Mouse (Mus musculus) cerebellum, adult 9-10 months (tissue): ENCODE measurements at regions not wholly inside any gene's neighbourhood (a gene's known extent, or its start where the extent isn't known, plus 50 kb on each side); places are given as distances from the start of the nearest gene placed in this dataset.

ENCODE experiments used
- DNase-seq: peaks from one replicate; pipeline ENCODE4 v3.0.0; 2022

DNA sequence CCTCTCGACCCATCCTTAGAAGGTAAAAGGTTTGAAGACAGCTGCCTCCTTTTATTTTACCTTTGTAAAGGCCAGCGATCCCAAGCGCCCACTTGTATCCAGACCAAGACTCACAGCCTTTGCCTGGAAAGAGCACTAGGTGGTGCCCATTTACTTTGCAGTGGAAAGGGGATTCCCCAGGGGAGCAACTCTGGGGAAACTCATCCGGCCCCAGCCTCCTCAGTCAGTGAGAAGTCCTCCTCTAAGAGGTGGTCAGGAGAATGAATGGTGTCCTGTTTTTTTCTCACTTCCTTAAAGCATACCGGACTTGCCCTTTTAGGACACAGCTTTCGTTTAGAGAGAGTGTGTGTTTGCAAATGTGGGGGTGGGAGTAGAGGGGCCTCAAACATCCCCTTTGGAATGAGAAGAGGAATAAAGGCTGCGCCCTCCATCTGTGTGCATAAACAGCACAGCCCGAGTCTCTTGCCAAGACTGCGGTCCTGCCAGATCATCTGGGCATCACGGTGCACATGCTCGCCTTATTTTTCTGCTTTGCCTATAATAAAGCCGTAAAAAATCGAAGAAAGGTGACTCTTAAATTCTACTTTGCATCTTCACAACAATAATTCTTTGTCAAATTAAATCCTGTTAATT is 57.5 kb upstream of the Etaa1 start:
- DNase-seq, result peak; percentile 5

- DNase-seq, result no peak
Measured at GRCm38 (mm10) chr11:18008140-18008539, 54.5 kb upstream of the Etaa1 start.
